Mouse (Mus musculus): ENCODE measurements around the gene Cpm. TPM values are rescaled to one million over a fixed set of nuclear protein-coding genes. Genes with fewer than 3 reads are reported as not detected.

Gene Cpm
- total and polyA plus RNA-seq, 3 experiments, result 0.04 to 0.31 (median 0.17) TPM

GRCm38 (mm10) chr10:117655908-117656661, 26.8 kb downstream of the Cpm start:
- Histone ChIP-seq H3K27me3 (replicated peaks) (no peaks in the 10 kb centered on the region), H3K36me3 (replicated peaks in 1 of 2; ENCODE audit: control insufficient read depth in 1 of 2, insufficient read depth in 1 of 2, low read length in 1 of 2) (no peaks in the 10 kb centered on the region), H3K9me3 (replicated peaks; ENCODE audit: low read length) (no peaks in the 10 kb centered on the region), H3K27ac (ENCODE audit: insufficient read depth, low read depth) (no peak overlapping the region), H3K9ac (ENCODE audit: insufficient read depth, low read depth) (no peak overlapping the region), H3K4me3 (replicated peaks in 1 of 3; ENCODE audit: low read depth in 2 of 3, low read length in 2 of 3, poor library complexity in 1 of 3) (no peak overlapping the region), H3K4me2 (ENCODE audit: insufficient read depth, low read depth, poor library complexity, severe bottlenecking) (no peak overlapping the region), H3K4me1 (ENCODE audit: control insufficient read depth in 1 of 2, insufficient read depth in 2 of 2) (peaks cover 0 to 22% of the 10 kb centered on the region in 2 experiments; a peak in 2 of 4 replicates), H3K79me2 (replicated peaks; ENCODE audit: control insufficient read depth, extremely low read depth, insufficient read depth, poor library complexity, severe bottlenecking) (no peaks in the 10 kb centered on the region)
- in situ Hi-C loops (cut with MboI; ENCODE audit: low pct_ligation_motif_present, low pct_unique_long_range_greater_than_20kb, low sequenced_read_pairs) (no loop called here), dilution Hi-C loops (cut with MboI; ENCODE audit: extremely low pct_ligation_motif_present, extremely low pct_unique_long_range_greater_than_20kb, low sequenced_read_pairs) (no loop called here)
- TF ChIP-seq SMC3 (IDR thresholded peaks at IDR 0.05; ENCODE audit: low read depth, low read length), result no peak
- TF ChIP-seq ZNF384 (IDR thresholded peaks at IDR 0.05; ENCODE audit: low read depth, low read length), result no peak
- no peak for TF ChIP-seq USF1 (IDR thresholded peaks at IDR 0.05; ENCODE audit: low read depth, low read length)
- no peak for DNase-seq (ENCODE audit: extremely low read depth)

- dilution Hi-C loops (cut with MboI; ENCODE audit: extremely low pct_ligation_motif_present, extremely low pct_unique_long_range_greater_than_20kb, low sequenced_read_pairs) (no loop called here), in situ Hi-C loops (cut with MboI; ENCODE audit: low pct_ligation_motif_present, low pct_unique_long_range_greater_than_20kb, low sequenced_read_pairs) (no loop called here)
- Histone ChIP-seq H3K4me2 (ENCODE audit: insufficient read depth, low read depth, poor library complexity, severe bottlenecking) (no peak overlapping the region), H3K4me1 (ENCODE audit: control insufficient read depth in 1 of 2, insufficient read depth in 2 of 2) (peaks cover 0 to 17% of the 10 kb centered on the region in 2 experiments; a peak in 2 of 4 replicates), H3K9me3 (replicated peaks; ENCODE audit: low read length) (no peaks in the 10 kb centered on the region), H3K36me3 (replicated peaks in 1 of 2; ENCODE audit: control insufficient read depth in 1 of 2, insufficient read depth in 1 of 2, low read length in 1 of 2) (no peaks in the 10 kb centered on the region), H3K9ac (ENCODE audit: insufficient read depth, low read depth) (no peak overlapping the region), H3K79me2 (replicated peaks; ENCODE audit: control insufficient read depth, extremely low read depth, insufficient read depth, poor library complexity, severe bottlenecking) (no peaks in the 10 kb centered on the region), H3K4me3 (replicated peaks in 1 of 3; ENCODE audit: low read depth in 2 of 3, low read length in 2 of 3, poor library complexity in 1 of 3) (no peak overlapping the region), H3K27me3 (replicated peaks) (no peaks in the 10 kb centered on the region), H3K27ac (ENCODE audit: insufficient read depth, low read depth) (no peak overlapping the region)
- TF ChIP-seq CHD2 (IDR thresholded peaks at IDR 0.05; ENCODE audit: low read length) (no peak), ZMIZ1 (IDR thresholded peaks at IDR 0.05; ENCODE audit: low read depth, low read length) (no peak), RCOR1 (conservative IDR thresholded peaks at IDR 0.05; ENCODE audit: low read depth, low read length) (no peak), NELFE (IDR thresholded peaks at IDR 0.05; ENCODE audit: low read depth, low read length) (no peak), EP300 (IDR thresholded peaks at IDR 0.05; ENCODE audit: low read length) (no peak), NRF1 (IDR thresholded peaks at IDR 0.05; ENCODE audit: low read depth, low read length) (no peak), CTCF (conservative IDR thresholded peaks at IDR 0.05 in 1 of 2, IDR thresholded peaks at IDR 0.05 in 1 of 2; ENCODE audit: low read depth in 2 of 2, low read length in 2 of 2) (no peak), E2F4 (IDR thresholded peaks at IDR 0.05; ENCODE audit: insufficient replicate concordance, low read depth, low read length) (no peak), MEF2A (IDR thresholded peaks at IDR 0.05; ENCODE audit: borderline replicate concordance, low read depth, low read length) (no peak), USF2 (conservative IDR thresholded peaks at IDR 0.05; ENCODE audit: low read depth, low read length) (no peak), GABPA (IDR thresholded peaks at IDR 0.05; ENCODE audit: insufficient replicate concordance, low read depth, low read length) (no peak)
- no peak for DNase-seq (ENCODE audit: extremely low read depth)
These were observed 27.3 kb downstream of the Cpm start for GRCm38 (mm10) chr10:117656662-117656962.
